Mouse (Mus musculus): ENCODE data around the gene Col25a1.

DNA sequence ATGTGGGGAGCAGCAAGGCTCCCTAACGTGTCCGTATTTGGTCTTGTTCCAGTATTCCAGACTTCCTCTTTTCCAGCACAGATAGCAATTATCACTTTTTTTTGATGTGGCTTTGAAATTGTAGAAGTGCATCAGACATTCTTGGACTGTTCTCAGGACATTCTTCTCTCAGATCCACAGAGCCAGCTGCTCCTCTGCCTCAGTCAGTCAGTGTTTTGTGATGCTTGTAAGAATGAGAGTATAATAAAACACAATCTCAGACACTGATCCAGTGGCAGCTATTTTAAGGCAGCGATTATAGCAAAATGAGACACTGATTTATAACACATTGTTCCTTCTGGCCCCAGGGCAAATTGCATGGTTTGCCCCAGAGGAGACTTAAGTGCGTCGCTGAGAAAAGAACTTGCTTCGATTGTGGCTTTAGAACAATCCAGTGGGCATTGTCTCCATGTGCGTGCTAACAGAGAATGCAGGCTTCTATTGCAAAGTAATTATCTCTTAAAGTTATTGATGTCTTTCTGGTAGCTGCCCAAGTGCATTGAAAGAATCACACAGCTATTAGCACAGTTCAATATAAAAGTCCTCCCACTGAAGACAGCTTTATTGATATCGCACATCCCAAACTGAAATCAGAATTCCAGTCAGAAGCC is 111.5 kb downstream of the Col25a1 start:
- TF ChIP-seq CTCF (IDR thresholded peaks at IDR 0.05; ENCODE audit: extremely low read depth, insufficient read length, insufficient replicate concordance, low read depth, low read length) (no peak), POLR2A (IDR thresholded peaks at IDR 0.05; ENCODE audit: low read depth, low read length) (no peak)
